Comparison of ENCODE assay signal across 22 mouse cellular contexts in genomic region chr10:109488000-109488399, GRCm38 (mm10).
DNase-seq lines count a peak whose midpoint lies in the region; ATAC-seq and TF ChIP-seq lines count a peak whose summit lies in the region.
"Had no signal": no experiment of that assay in that cellular context is flagged by ENCODE, and none has a peak within 500 bp of the region (broad histone marks: within the 10 kb centered on the region; RNA-seq: fewer than 3 reads in every experiment).

No protein-coding gene starts in this region.

- no peaks in the 10 kb centered on the region for H3K27me3 ChIP-seq in forebrain, embryonic 14.5 days (replicated peaks; ENCODE audit: control insufficient read depth, insufficient read depth, low read length)
- no peaks in the 10 kb centered on the region for H3K27me3 ChIP-seq in forebrain, embryonic 10.5 days (ENCODE audit: poor library complexity, severe bottlenecking)
- H3K27me3 ChIP-seq in heart, embryonic 12.5 days (replicated peaks) = no peaks in the 10 kb centered on the region
- H3K27me3 ChIP-seq: forebrain, embryonic 13.5 days; hindbrain, embryonic 12.5 days; Patski had no signal

- ATAC-seq in forebrain, embryonic 14.5 days = no peak
- ATAC-seq in heart, embryonic 12.5 days (ENCODE audit: insufficient number of reproducible peaks, low FRiP score) = no peak
- ATAC-seq in erythroblast, adult 5-6 weeks (replicated peaks; ENCODE audit: low FRiP score, poor library complexity, severe bottlenecking) = no peak
- ATAC-seq: activated CD4-positive, CD25-positive, alpha-beta regulatory T cell, adult 4 months; forebrain, embryonic 13.5 days; hindbrain, embryonic 16.5 days; inflammation-experienced regulatory T-cells, adult 6 months; Patski had no signal

- no peaks in the 10 kb centered on the region for H3K36me3 ChIP-seq in forebrain, embryonic 14.5 days (ENCODE audit: control insufficient read depth, insufficient read depth, low read length)
- H3K36me3 ChIP-seq in forebrain, embryonic 10.5 days (replicated peaks) = no peaks in the 10 kb centered on the region
- H3K36me3 ChIP-seq in heart, embryonic 12.5 days = no peaks in the 10 kb centered on the region
- H3K36me3 ChIP-seq: embryonic facial prominence, embryonic 10.5 days; hindbrain, embryonic 12.5 days had no signal

- intact Hi-C loops in left cerebral cortex, adult 2 months (cut with DNase I) = no loop called here
- intact Hi-C loops in left cerebral cortex, postnatal 14 days (cut with DNase I) = no loop called here

- no peaks in the 10 kb centered on the region for H3K4me1 ChIP-seq in forebrain, embryonic 14.5 days (ENCODE audit: control insufficient read depth, insufficient read depth, low read length)
- H3K4me1 ChIP-seq in forebrain, embryonic 10.5 days = no peaks in the 10 kb centered on the region
- H3K4me1 ChIP-seq in heart, embryonic 12.5 days (replicated peaks) = no peaks in the 10 kb centered on the region
- H3K4me1 ChIP-seq: embryonic facial prominence, embryonic 10.5 days; forebrain, embryonic 13.5 days; hindbrain, embryonic 12.5 days had no signal

- no peak overlapping the region for H3K4me3 ChIP-seq in forebrain, embryonic 14.5 days (ENCODE audit: low read depth, low read length)
- no peak overlapping the region for H3K4me3 ChIP-seq in forebrain, embryonic 10.5 days
- no peak overlapping the region for H3K4me3 ChIP-seq in heart, embryonic 12.5 days
- no peak overlapping the region for H3K4me3 ChIP-seq in left cerebral cortex, adult 2 months
- H3K4me3 ChIP-seq: embryonic facial prominence, embryonic 10.5 days; erythroblast, embryonic 14.5 days; forebrain, embryonic 13.5 days; gastrocnemius, adult 2 months; hindbrain, embryonic 12.5 days had no signal

- peak; percentile 13 for DNase-seq in forebrain, embryonic 14.5 days (ENCODE audit: low spot score)
- DNase-seq in forebrain, embryonic 10.5 days (ENCODE audit: extremely low spot score, low spot score) = no peak
- peak; percentile 6 for DNase-seq in heart, adult 11 months
- no peak for DNase-seq in left cerebral cortex, adult 2 months (ENCODE audit: extremely low spot score in 1 of 2, low spot score in 2 of 2)
- DNase-seq in left cerebral cortex, postnatal 14 days (ENCODE audit: low spot score in 2 of 2) = no peak
- DNase-seq: adrenal gland, postnatal 14 days; B cell, adult 2 months; cerebellum, postnatal 10 days; gastrocnemius, adult 2 months; gastrocnemius, postnatal 25 days; heart, postnatal 10 days; heart, postnatal 4 days had no signal

- H3K9ac ChIP-seq in forebrain, embryonic 14.5 days (ENCODE audit: low read length) = no peak overlapping the region
- no peak overlapping the region for H3K9ac ChIP-seq in heart, embryonic 12.5 days
- H3K9ac ChIP-seq: forebrain, embryonic 13.5 days; hindbrain, embryonic 12.5 days had no signal

- no peak overlapping the region for H3K27ac ChIP-seq in forebrain, embryonic 14.5 days (ENCODE audit: low read depth, low read length)
- no peak overlapping the region for H3K27ac ChIP-seq in forebrain, embryonic 10.5 days
- no peak overlapping the region for H3K27ac ChIP-seq in heart, embryonic 12.5 days (ENCODE audit: poor library complexity, severe bottlenecking)
- H3K27ac ChIP-seq in left cerebral cortex, adult 2 months = peak overlapping the region; percentile 47; the same call in 1 of the 2 replicates
- H3K27ac ChIP-seq: embryonic facial prominence, embryonic 10.5 days; forebrain, embryonic 13.5 days; gastrocnemius, adult 2 months; hindbrain, embryonic 12.5 days had no signal

- 93% methylated on average over 1 of the region's 1 CpGs for WGBS in forebrain, embryonic 14.5 days
- 95% methylated on average over 1 of the region's 1 CpGs for WGBS in forebrain, embryonic 10.5 days
- 89% methylated on average over 1 of the region's 1 CpGs for WGBS in heart, embryonic 12.5 days

- no peaks in the 10 kb centered on the region for H3K9me3 ChIP-seq in forebrain, embryonic 14.5 days (replicated peaks; ENCODE audit: control insufficient read depth, low read length)
- H3K9me3 ChIP-seq in forebrain, embryonic 10.5 days = no peaks in the 10 kb centered on the region
- H3K9me3 ChIP-seq in heart, embryonic 12.5 days (replicated peaks) = no peaks in the 10 kb centered on the region
- H3K9me3 ChIP-seq: embryonic facial prominence, embryonic 10.5 days; forebrain, embryonic 13.5 days; hindbrain, embryonic 12.5 days had no signal

- no peak for TF ChIP-seq CTCF in left cerebral cortex, adult 2 months (IDR thresholded peaks at IDR 0.05)

- no peak overlapping the region for H3K4me2 ChIP-seq in forebrain, embryonic 14.5 days (ENCODE audit: low read length)
- H3K4me2 ChIP-seq in heart, embryonic 12.5 days = no peak overlapping the region
- H3K4me2 ChIP-seq: forebrain, embryonic 13.5 days; hindbrain, embryonic 12.5 days had no signal

Comparison
In these comparisons a context has a peak if more than half of its experiments do, and no peak if none do; other contexts are left out.
1. DNase-seq: peak in forebrain, embryonic 14.5 days (single experiment) and heart, adult 11 months (single experiment); none in forebrain, embryonic 10.5 days (single experiment), left cerebral cortex, adult 2 months (0 of 2) and left cerebral cortex, postnatal 14 days (0 of 2).